Mouse (Mus musculus): ENCODE results near the gene Atrnl1.
A peak's percentile ranks its signal among the peaks of the same experiment; 100 is the strongest.

Gene Atrnl1

GRCm38 (mm10) chr19:58112151-58112550 is 501.3 kb downstream of the Atrnl1 start:
- DNase-seq (ENCODE audit: low spot score in 2 of 2) = no peak

GRCm38 (mm10) chr19:58113092-58113731 is 502.4 kb downstream of the Atrnl1 start:
- DNase-seq (ENCODE audit: low spot score in 2 of 2) = no peak

DNA sequence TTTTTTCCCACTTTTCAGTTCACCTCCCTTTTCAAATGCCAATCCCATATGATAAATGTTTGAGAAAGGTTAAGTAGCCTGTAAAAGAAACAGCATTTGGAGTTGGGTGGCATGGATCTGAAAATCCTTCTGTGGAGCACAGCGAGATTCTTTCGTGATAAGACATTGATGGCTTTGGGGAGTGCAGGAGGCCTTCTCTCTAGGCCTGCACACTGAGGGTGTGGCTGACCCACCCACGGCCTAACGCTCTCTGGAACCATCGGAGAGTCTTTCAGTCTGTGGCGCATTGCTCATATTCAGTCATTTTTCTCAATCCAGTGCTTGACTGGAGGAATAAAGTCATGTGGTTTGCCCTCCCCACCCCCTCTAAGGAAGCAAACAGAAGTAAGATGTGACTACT is 506.8 kb downstream of the Atrnl1 start:
- DNase-seq (ENCODE audit: low spot score in 2 of 2) = no peak

DNA sequence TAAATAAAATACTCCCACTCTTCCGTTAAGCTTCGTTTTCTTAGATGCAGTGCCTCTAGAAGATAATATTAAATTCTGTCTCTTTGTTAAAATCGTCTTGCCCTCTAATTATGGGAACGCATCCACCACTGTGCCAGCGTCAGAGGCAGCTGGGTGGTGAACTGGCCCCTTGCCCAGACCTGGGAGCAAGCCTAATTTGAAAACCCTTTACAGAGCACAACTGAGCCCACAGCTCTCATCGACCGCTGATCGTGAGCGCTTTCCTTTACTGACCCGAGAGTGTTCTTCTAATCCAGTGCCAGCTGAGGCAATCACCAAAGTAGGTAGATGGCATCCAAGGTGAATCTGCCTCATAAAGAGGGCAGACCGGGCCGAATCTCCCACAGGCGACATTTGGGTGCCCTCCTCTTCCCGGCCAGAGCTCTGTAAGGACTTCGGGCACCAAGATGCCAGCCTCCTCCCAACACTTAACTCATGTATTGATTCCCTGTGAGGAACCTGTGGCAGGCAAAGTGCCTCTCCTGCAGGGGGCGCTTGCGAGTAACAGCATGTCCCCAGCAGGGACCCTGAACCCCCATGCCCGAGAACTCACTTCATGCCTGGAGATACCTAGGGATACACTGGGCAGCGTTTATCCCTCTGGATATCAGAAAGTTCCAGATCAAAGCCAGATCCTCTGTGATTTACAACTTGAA is 507.5 kb downstream of the Atrnl1 start:
- DNase-seq (ENCODE audit: low spot score in 2 of 2) = peak; percentile 63 to 72

GRCm38 (mm10) chr19:58118864-58119263 is 508.0 kb downstream of the Atrnl1 start:
- no peak for DNase-seq (ENCODE audit: low spot score in 2 of 2)

- DNase-seq (ENCODE audit: low spot score in 2 of 2) = no peak
Measured at GRCm38 (mm10) chr19:58119681-58120173, 508.9 kb downstream of the Atrnl1 start.

DNA sequence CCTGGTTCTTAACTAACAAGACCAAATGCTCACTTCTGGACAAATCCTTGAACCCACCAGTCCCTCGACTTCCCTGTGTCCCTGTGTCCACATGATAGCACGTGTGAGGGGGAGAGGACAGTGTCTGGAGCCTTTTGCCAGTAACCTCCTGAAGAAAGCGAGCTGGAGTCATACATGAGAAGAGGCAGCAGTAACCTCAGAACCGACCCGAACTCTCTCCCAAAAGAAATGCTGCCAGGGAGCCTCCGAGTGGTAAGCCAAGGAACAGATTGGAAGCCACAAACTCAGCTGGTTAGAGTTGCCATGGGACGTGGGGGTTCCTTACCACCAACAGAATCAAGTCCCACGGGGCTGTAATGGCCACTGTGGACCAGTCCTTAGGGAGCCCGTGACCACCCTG is 509.8 kb downstream of the Atrnl1 start:
- DNase-seq (ENCODE audit: low spot score in 2 of 2) = no peak

GRCm38 (mm10) chr19:58121628-58122027 is 510.8 kb downstream of the Atrnl1 start:
- no peak for DNase-seq (ENCODE audit: low spot score in 2 of 2)

GRCm38 (mm10) chr19:58123620-58124019 is 512.8 kb downstream of the Atrnl1 start:
- DNase-seq (ENCODE audit: low spot score in 2 of 2) = no peak

DNA sequence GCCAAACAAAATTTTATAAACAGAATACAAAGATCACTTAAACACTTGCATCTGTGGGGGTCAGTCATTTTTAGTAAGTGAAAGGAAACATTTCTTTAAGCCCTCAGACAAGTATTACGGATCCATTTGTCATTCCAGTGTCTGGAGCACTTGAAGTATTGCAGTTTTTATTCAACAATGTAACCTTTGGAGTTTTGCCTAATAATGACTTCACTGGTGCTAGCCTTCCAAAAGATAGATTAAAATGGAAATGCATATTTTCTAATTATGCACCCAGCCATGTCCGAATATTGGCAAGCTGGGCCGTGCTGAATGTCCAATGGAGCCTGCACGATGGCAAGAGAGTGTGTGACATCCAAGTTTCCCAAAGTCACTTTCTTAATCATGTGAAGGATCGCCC is 513.7 kb downstream of the Atrnl1 start:
- DNase-seq (ENCODE audit: low spot score in 2 of 2) = no peak

- no peak for DNase-seq (ENCODE audit: low spot score in 2 of 2)
Measured at GRCm38 (mm10) chr19:58125010-58125409, 514.2 kb downstream of the Atrnl1 start.

DNA sequence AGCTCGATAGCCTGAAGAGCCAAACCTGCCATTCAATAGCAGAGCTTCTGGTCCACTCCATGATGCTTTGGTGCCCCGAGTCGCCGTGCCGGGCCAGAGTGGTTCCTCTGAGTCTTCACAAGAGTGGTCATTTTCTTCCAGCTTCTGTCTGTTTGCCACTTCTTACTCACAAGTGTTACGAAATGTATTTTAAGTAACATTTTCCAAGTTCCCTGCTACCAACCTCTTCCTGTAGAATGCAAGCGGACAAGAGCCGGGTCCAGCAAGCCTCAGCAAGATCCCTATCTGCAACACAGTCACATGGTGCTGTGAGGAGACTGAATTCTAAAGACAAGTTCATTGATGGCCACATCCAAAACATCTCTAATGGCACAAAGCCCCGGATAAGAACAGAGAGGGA is 521.1 kb downstream of the Atrnl1 start:
- DNase-seq (ENCODE audit: low spot score in 2 of 2) = no peak

GRCm38 (mm10) chr19:58140191-58140784 is 529.5 kb downstream of the Atrnl1 start:
- no peak for DNase-seq (ENCODE audit: low spot score in 2 of 2)

- no peak for DNase-seq (ENCODE audit: low spot score in 2 of 2)
Measured at GRCm38 (mm10) chr19:58143853-58144454, 533.1 kb downstream of the Atrnl1 start.

DNA sequence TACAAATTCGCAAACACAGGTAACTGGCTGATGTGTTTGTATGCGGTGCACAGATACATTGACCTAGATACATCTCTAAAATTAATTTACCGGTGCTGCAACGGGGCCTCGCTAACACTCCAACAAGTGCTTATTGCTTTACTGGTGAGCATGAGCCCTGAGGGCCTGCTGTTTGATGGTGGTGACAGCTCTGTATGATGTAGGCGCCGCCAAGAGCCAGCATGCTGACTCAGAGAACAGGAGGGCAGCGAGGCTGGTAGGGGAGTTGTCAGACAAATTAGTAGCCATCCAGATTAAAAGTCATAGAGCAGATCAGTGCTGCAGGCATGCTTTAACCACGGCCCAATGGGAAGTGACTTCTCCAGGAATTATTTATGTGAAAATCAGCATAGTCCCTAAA is 534.7 kb downstream of the Atrnl1 start:
- no peak for DNase-seq (ENCODE audit: low spot score in 2 of 2)

DNA sequence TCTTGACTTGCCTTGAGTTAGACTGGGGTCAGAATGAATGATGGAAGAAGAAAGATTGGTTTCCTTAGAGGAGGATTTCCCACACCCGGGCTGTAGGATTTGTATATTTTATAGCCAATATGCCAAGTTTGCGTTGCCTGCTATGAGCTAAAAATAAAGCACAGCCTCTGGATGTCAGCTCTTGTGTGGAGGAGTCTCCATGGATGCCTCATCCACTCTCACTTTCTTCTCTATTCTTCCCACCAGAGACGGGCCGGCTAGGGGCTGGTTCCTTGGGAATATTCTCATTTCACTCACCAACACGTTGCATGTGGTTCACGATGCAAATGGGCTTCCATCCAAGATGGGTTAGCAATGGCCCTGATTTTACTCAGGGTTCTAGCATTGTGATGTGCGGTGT is 540.4 kb downstream of the Atrnl1 start:
- DNase-seq (ENCODE audit: low spot score in 2 of 2) = no peak

DNA sequence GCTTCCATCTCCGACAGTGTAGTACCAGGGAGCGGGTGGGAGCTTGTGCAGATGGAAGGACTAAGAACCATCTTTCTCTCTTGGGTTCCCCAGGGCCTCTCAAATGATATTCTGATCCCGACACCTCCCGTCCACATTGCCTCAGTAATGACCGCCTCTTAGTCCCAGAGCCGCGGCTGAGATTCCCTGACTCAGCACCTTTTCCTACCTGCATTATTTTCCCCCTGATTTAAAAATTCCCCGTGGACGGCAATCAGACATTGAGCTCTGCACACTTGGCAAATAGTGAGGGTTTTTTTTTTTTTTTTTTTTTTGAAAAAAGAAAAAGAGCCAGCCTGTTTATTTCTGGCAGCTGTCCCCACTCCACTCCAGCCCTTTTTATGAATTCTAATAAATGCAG is 550.7 kb downstream of the Atrnl1 start:
- no peak for DNase-seq (ENCODE audit: low spot score in 2 of 2)

DNA sequence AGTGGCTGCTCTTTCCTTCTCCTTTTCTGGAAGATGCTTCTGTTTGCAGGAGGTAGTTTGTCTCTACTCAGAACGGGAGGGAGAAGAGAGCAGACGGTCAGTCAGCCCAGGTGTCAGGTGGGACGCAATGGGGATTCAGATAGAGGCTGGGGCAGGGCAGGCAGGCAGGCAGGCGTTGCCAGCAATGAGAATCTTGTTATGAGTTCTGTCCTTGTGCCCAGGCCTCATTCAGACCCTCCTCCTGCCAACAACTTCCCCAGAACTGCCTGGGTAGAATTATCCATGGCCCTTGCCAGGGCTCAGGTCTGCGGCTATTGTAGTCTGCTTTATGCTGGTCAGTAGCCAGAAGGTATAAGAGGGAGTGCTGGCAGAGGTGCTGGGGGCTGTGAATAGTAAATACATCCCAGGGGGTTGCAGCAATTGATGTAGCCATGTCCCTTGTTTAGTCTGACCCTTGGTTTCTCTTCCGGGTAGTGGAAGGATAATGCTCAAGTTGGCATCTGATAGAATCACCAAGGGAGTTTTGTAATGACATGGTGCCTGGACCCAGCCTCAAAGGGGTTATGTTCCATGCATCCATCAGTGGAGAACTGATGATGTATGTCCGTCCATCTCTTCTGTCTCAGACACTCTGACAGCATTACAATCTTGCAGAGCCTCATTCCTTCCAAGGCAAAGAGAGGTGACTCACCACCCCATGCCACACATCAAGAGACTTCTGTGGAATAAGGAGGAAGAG is 554.2 kb downstream of the Atrnl1 start:
- DNase-seq (ENCODE audit: low spot score in 2 of 2) = no peak

DNA sequence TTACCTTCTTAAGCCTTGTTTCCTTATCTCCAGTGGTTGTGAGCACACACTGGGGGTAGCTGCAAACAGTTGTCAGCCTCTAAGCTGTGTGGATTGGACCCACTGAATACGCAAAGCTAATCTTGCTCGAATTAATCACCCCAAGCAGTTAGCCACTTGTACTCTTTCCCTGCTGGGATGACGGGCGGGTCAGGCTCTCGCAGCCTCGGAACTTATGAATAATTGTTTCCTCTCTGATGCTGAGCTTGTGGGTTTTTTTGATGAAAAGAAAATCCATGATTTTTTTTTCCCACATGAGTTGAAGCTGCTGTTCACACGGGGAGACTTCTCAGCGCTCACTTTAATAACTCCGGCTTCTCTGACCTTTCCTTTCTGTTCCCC is 554.8 kb downstream of the Atrnl1 start:
- DNase-seq (ENCODE audit: low spot score in 2 of 2) = no peak

DNA sequence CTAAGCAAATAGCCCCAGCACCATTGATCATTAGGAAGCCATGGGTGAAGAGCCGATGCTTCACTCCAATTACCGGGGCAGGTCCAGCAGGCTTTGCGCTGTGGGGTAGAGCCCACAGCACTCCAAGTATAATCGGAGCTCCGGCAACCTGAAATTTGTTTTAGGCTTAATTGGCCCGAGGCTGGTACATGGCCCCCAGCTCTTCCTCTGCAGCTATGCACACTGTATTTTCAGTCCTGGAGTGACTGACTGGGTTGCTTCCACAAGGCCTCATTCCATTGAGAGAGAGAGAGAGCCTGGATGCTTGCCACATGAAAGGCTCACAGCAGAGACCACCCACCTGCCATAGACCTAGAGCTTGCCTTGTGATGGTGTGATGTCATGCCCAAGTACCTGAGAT is 555.3 kb downstream of the Atrnl1 start:
- no peak for DNase-seq (ENCODE audit: low spot score in 2 of 2)

DNA sequence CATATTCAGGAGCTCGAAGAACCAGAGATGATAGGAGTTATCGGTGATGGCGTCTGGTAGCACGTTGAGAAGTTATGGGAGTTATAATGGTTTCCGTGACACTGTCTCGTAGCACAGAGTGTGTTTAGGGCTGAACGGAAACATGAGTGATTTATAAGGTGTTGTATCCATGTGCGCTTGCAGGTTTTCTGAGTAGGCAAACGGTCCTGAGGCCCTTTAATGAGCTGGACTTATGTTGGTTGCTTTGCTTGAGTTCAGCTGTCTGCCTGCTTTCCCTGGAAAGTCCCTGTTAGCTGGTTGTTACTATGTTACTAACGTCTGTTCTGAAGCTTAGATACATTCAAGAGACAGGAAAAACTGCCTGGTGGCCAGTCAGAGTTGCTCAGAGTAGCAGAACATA is 567.6 kb downstream of the Atrnl1 start:
- no peak for DNase-seq (ENCODE audit: low spot score in 2 of 2)

GRCm38 (mm10) chr19:58180773-58181172 is 569.9 kb downstream of the Atrnl1 start:
- DNase-seq (ENCODE audit: low spot score in 2 of 2) = no peak

Measured in frontal cortex, postnatal 10 days (tissue).